Mouse (Mus musculus) hindbrain, embryonic 15.5 days (tissue): ENCODE data around the gene Smc5. TPM values are rescaled to one million over a fixed set of nuclear protein-coding genes. Genes with fewer than 3 reads are reported as not detected.

ENCODE experiments used
- ATAC-seq: fragments of 200-750 bp; cut with Nextera tagmentation; 2 replicates; pipeline ENCODE4 v1.8.0; 2017; ENCODE audit warnings: low read depth, moderate number of reproducible peaks, moderate TSS enrichment; ENCODE audit not compliant: low FRiP score
- H3K27ac ChIP-seq: fragments of 300-500 bp; sonication (generic); replicated peaks from 2 replicates; pipeline ENCODE4 v1.5.1; 2015; ENCODE audit warnings: mild to moderate bottlenecking, inconsistent platforms
- H3K27me3 ChIP-seq: fragments of 300-500 bp; sonication (generic); 2 replicates; pipeline ENCODE4 v1.6.1; 2015; ENCODE audit warnings: control low read depth, inconsistent platforms
- H3K36me3 ChIP-seq: fragments of 300-500 bp; sonication (generic); 2 replicates; pipeline ENCODE4 v1.6.1; 2015; ENCODE audit warnings: control low read depth, inconsistent platforms
- H3K4me1 ChIP-seq: fragments of 300-500 bp; sonication (generic); replicated peaks from 2 replicates; pipeline ENCODE4 v1.6.1; 2015; ENCODE audit warnings: control low read depth, inconsistent platforms
- H3K4me2 ChIP-seq: fragments of 300-500 bp; sonication (generic); 2 replicates; pipeline ENCODE4 v1.6.1; 2015; ENCODE audit warnings: moderate library complexity, mild to moderate bottlenecking, inconsistent platforms
- H3K4me3 ChIP-seq: fragments of 300-500 bp; sonication (generic); 2 replicates; pipeline ENCODE4 v1.5.1; 2015; ENCODE audit warnings: mild to moderate bottlenecking, inconsistent platforms
- H3K9ac ChIP-seq: fragments of 300-500 bp; sonication (generic); 2 replicates; pipeline ENCODE4 v1.6.1; 2015; ENCODE audit warnings: inconsistent platforms
- H3K9me3 ChIP-seq: fragments of 300-500 bp; sonication (generic); 2 replicates; pipeline ENCODE4 v1.6.1; 2016; ENCODE audit warnings: control low read depth, inconsistent platforms
- WGBS: fragments of 180-500 bp; shearing (Covaris S2); methylation state at CpG from one replicate; pipeline ENCODE4 v1.1.7; 2015; 5-methylcytosine and 5-hydroxymethylcytosine counted together
- polyA plus RNA-seq: library from polyadenylated mRNA; unstranded; fragments of >200 nt; fragmentation: Nextera tagmentation; extraction: Ambion mirVana; gene quantifications from 2 replicates; pipeline ENCODE4 v1.2.1, GENCODE M21; 2015

The Smc5 gene
- polyA plus RNA-seq, 1 experiment from 2014 or later, result 21.6 TPM

DNA sequence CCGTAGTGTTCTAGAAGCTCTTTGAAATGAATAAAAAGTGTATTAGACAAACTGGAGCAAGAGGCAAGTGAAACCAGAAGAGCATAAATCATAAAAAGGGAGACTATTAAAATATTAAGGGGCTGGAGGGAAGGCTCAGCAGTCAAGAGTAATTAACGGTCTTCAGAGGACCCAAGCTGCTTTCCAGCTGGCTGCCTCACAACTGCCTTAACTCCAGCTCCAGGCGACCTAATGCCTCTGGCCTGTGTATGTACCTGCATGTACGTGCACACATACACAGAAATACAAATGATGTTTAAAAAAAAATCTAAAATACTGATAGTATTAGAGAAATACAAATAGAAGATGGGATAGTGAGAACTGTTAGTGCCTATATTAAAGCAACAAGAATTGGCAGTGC is 89.6 kb downstream of the Smc5 start:
- no peak; the same call in 1 of the 2 replicates for ATAC-seq
- H3K4me1 ChIP-seq, result no peaks in the 10 kb centered on the region
- no peak overlapping the region for H3K4me3 ChIP-seq
- H3K27me3 ChIP-seq, result no peaks in the 10 kb centered on the region
- H3K9ac ChIP-seq, result no peak overlapping the region
- no peak overlapping the region for H3K4me2 ChIP-seq
- H3K27ac ChIP-seq, result no peak overlapping the region
- WGBS, result 72% methylated on average over 4 of the region's 4 CpGs
- no peaks in the 10 kb centered on the region for H3K36me3 ChIP-seq
- H3K9me3 ChIP-seq, result no peaks in the 10 kb centered on the region

DNA sequence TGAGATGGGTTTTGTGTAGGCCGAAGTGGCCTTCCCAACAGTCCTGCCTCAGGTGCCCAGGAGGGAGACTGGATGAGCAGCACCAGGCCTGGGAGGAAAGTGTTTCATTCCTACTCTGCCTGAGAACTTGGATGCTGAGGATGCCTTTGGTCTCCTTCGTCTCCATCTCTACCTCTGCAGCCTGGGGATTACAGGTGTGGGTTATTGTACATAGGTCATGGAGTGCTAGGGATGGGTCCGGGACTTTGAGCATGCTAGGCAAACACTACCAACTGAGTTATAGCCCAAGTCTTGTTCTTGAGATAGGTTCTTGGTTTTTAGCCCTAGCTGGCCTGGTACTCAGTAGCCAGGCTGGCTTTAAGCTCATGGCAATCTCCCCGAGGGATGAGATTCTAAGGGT is 90.2 kb downstream of the Smc5 start:
- no peaks in the 10 kb centered on the region for H3K4me1 ChIP-seq
- no peak for ATAC-seq
- no peak overlapping the region for H3K27ac ChIP-seq
- no peaks in the 10 kb centered on the region for H3K9me3 ChIP-seq
- no peaks in the 10 kb centered on the region for H3K27me3 ChIP-seq
- no peak overlapping the region for H3K9ac ChIP-seq
- H3K4me3 ChIP-seq, result no peak overlapping the region
- no peak overlapping the region for H3K4me2 ChIP-seq
- 95% methylated on average over 4 of the region's 4 CpGs for WGBS
- no peaks in the 10 kb centered on the region for H3K36me3 ChIP-seq

GRCm38 (mm10) chr19:23178533-23178932 is 95.2 kb downstream of the Smc5 start:
- H3K9ac ChIP-seq, result no peak overlapping the region
- ATAC-seq, result no peak
- H3K36me3 ChIP-seq, result no peaks in the 10 kb centered on the region
- H3K9me3 ChIP-seq, result no peaks in the 10 kb centered on the region
- no peak overlapping the region for H3K4me2 ChIP-seq
- H3K27ac ChIP-seq, result no peak overlapping the region
- 94% methylated on average over 3 of the region's 3 CpGs for WGBS
- H3K4me1 ChIP-seq, result no peaks in the 10 kb centered on the region
- no peak overlapping the region for H3K4me3 ChIP-seq
- H3K27me3 ChIP-seq, result no peaks in the 10 kb centered on the region

DNA sequence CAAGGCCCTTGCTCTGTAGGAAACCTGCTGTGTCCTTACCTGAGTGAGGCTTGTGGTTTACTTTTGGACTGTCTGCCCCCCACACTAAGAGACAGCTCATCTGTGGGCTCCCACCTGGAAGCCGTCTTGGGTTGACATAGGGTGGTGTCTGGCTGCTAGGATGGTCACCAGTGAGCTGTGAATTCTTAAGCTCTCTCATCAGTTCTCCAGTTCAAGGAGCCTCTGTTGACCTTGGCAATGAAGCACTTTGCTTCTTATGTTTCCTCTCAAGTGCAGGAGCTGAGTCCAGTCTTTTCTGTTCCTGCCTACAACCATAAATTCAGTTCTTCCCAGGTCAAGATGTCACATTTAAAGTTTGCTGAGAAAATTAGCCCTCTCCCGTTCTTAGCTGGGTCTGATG is 98.2 kb downstream of the Smc5 start:
- ATAC-seq, result no peak
- Histone ChIP-seq H3K4me1 (no peaks in the 10 kb centered on the region), H3K36me3 (no peaks in the 10 kb centered on the region), H3K9ac (no peak overlapping the region), H3K27ac (no peak overlapping the region), H3K4me2 (no peak overlapping the region), H3K9me3 (no peaks in the 10 kb centered on the region), H3K4me3 (no peak overlapping the region), H3K27me3 (no peaks in the 10 kb centered on the region)
- 81% methylated on average over 2 of the region's 2 CpGs for WGBS

DNA sequence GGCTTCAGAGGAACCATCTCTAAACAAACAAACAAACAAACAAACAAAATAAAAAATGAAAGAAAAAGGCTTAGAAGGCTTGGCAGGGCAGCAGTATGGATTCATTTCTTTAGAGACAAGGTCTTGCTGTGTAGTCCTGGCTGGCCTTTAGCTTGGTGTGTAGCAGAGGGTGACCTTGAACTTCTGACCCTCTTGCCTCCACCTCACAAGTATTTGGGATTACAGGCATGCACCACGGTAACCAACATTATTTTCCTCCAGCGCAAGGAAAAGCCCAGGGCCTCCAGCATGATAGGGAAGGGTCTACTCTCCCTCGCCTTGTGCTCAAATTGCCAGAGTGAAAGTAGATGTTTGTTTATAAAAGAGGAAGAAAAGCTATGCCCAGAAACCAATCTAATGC is 98.6 kb downstream of the Smc5 start:
- no peak overlapping the region for H3K27ac ChIP-seq
- no peaks in the 10 kb centered on the region for H3K4me1 ChIP-seq
- WGBS, result 71% methylated on average over 3 of the region's 3 CpGs
- H3K36me3 ChIP-seq, result no peaks in the 10 kb centered on the region
- no peak overlapping the region for H3K9ac ChIP-seq
- H3K4me2 ChIP-seq, result no peak overlapping the region
- no peaks in the 10 kb centered on the region for H3K27me3 ChIP-seq
- ATAC-seq, result no peak
- H3K9me3 ChIP-seq, result no peaks in the 10 kb centered on the region
- H3K4me3 ChIP-seq, result no peak overlapping the region

- 85% methylated on average over 2 of the region's 2 CpGs for WGBS
- Histone ChIP-seq H3K9me3 (no peaks in the 10 kb centered on the region), H3K4me2 (no peak overlapping the region), H3K27me3 (no peaks in the 10 kb centered on the region), H3K27ac (no peak overlapping the region), H3K4me3 (no peak overlapping the region), H3K4me1 (no peaks in the 10 kb centered on the region), H3K9ac (no peak overlapping the region), H3K36me3 (no peaks in the 10 kb centered on the region)
- ATAC-seq, result no peak
These were observed 102.6 kb downstream of the Smc5 start for GRCm38 (mm10) chr19:23171136-23171535.

GRCm38 (mm10) chr19:23170476-23170875 is 103.2 kb downstream of the Smc5 start:
- H3K27me3 ChIP-seq, result no peaks in the 10 kb centered on the region
- no peaks in the 10 kb centered on the region for H3K9me3 ChIP-seq
- no peak overlapping the region for H3K9ac ChIP-seq
- ATAC-seq, result no peak
- no peaks in the 10 kb centered on the region for H3K4me1 ChIP-seq
- no peaks in the 10 kb centered on the region for H3K36me3 ChIP-seq
- H3K27ac ChIP-seq, result no peak overlapping the region
- H3K4me3 ChIP-seq, result no peak overlapping the region
- no peak overlapping the region for H3K4me2 ChIP-seq
- WGBS, result 72% methylated on average over 5 of the region's 5 CpGs

DNA sequence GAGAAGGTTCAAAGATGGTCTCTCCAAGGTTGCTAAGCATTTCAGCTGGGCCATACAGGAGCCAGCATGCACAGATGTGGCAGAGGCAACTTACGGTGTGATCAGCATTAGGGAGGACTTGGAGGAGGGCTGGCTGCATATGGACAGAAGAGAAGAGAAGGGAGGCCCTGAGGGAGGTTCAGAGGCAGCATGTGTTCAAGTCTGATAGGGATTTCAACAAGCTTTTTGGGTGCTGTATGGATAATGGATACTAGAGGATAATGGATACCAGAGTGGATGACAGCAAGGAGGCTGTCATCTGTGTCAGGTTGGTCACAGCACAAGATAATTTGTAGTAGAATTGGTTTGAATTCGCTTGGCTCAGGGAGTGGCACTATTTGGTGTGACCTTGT is 104.0 kb downstream of the Smc5 start:
- Histone ChIP-seq H3K4me1 (no peaks in the 10 kb centered on the region), H3K9ac (no peak overlapping the region), H3K9me3 (no peaks in the 10 kb centered on the region), H3K4me3 (no peak overlapping the region), H3K27me3 (no peaks in the 10 kb centered on the region), H3K4me2 (no peak overlapping the region), H3K27ac (no peak overlapping the region), H3K36me3 (no peaks in the 10 kb centered on the region)
- no peak for ATAC-seq
- WGBS, result 84% methylated on average over 2 of the region's 2 CpGs

- Histone ChIP-seq H3K27ac (no peak overlapping the region), H3K9ac (no peak overlapping the region), H3K36me3 (no peaks in the 10 kb centered on the region), H3K4me2 (no peak overlapping the region), H3K27me3 (no peaks in the 10 kb centered on the region), H3K4me3 (no peak overlapping the region), H3K9me3 (no peaks in the 10 kb centered on the region), H3K4me1 (no peaks in the 10 kb centered on the region)
- WGBS, result 68% methylated on average over 5 of the region's 5 CpGs
- ATAC-seq, result no peak
These were observed 104.6 kb downstream of the Smc5 start for GRCm38 (mm10) chr19:23168899-23169658.

DNA sequence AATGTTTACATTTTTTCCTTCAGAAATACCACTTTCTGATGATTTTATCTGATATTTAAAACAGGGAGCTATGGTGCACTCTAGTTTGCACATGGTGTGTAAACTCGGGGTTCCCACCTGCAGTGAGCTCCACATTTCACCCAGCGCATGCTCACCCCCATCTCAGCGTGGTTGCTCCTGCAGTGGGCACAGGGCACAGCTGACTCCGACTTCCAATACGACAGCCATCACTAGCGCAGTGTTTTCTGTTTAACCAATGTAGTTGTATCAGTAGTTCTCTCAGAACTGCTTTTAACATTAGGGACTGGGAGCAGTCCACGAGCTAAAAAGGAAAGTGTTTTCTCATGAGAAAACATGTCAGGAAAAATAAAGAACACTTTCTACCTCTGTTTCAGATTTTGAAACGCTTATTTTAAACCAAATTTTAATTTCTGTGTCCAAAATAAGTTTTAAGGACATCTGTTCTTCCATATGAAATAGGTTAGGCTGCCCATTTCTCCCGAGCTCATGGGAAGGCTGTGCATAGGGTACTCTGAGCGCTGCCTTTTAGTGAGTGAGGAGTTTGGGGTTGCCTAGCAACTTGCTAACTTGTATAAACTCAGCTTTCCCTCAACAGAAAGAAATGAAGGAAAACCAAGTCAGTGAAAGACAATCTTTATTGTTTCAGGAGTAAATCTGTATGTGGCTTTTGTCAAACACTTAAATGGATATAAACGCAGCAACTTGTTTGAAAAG is 107.0 kb downstream of the Smc5 start:
- Histone ChIP-seq H3K4me2 (no peak overlapping the region), H3K9ac (no peak overlapping the region), H3K27me3 (no peaks in the 10 kb centered on the region), H3K27ac (no peak overlapping the region), H3K4me3 (no peak overlapping the region), H3K36me3 (no peaks in the 10 kb centered on the region), H3K4me1 (no peaks in the 10 kb centered on the region; the same call in 1 of the 2 replicates), H3K9me3 (no peaks in the 10 kb centered on the region)
- WGBS, result 65% methylated on average over 11 of the region's 11 CpGs
- no peak for ATAC-seq

DNA sequence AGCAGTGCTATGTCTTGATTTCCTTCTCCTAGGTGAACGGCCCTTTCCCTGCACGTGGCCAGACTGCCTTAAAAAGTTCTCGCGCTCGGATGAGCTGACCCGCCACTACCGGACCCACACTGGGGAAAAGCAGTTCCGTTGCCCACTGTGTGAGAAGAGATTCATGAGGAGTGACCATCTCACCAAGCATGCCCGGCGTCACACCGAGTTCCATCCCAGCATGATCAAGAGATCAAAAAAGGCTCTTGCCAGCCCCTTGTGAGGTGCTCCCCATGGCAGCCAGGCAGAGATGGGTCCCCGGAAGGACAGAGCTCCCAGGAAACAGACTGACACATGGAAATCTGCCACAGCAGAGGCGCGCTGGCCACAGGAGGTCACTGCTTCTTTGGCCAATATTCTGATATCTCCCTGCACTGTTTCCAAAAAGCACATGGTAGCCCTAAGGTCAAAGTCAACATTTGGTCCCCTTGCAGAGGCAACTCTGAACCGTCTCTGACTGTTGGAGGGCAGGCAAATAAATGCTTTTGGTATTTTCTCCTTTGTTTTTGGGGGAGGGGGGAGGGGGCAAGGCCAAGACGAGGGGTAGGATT is 109.0 kb downstream of the Smc5 start:
- H3K4me3 ChIP-seq, result no peak overlapping the region
- H3K4me1 ChIP-seq, result no peaks in the 10 kb centered on the region; the same call in 1 of the 2 replicates
- H3K4me2 ChIP-seq, result no peak overlapping the region
- H3K36me3 ChIP-seq, result no peaks in the 10 kb centered on the region
- 83% methylated on average over 16 of the region's 16 CpGs for WGBS
- no peak overlapping the region for H3K27ac ChIP-seq
- H3K27me3 ChIP-seq, result no peaks in the 10 kb centered on the region
- H3K9ac ChIP-seq, result no peak overlapping the region
- no peak for ATAC-seq
- no peaks in the 10 kb centered on the region for H3K9me3 ChIP-seq

DNA sequence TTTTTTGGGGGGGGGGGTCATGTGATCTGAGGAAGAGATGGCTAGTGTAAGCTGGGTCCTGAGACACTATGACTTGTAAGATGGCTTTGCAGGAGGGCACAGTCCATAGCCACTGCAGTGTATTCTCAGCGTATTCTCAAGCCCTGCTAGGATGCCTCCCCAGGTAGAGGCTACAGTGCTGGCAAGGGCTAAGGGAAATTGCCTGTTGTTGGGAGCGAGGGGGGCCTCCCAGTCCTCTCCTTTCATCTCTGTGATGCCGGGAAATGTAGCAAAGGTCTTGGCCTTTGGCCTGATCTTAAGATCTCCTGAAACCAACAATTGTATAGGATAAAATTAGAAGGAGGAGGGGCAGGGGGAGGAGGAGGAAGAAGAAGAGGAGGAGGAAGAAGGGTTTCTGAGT is 110.3 kb downstream of the Smc5 start:
- Histone ChIP-seq H3K4me3 (no peak overlapping the region), H3K4me1 (no peaks in the 10 kb centered on the region; the same call in 1 of the 2 replicates), H3K4me2 (no peak overlapping the region), H3K36me3 (no peaks in the 10 kb centered on the region), H3K27ac (no peak overlapping the region), H3K9ac (no peak overlapping the region), H3K9me3 (no peaks in the 10 kb centered on the region), H3K27me3 (no peaks in the 10 kb centered on the region)
- no peak for ATAC-seq
- WGBS, result 38% methylated on average over 3 of the region's 3 CpGs
